Mouse (Mus musculus): ENCODE measurements around the gene 4930503E14Rik.
"Not testable (repeated sequence)": the region's sequence is repeated elsewhere in the genome, so short reads cannot be mapped to it uniquely, and the experiment has no call there.

4930503E14Rik gene

DNA sequence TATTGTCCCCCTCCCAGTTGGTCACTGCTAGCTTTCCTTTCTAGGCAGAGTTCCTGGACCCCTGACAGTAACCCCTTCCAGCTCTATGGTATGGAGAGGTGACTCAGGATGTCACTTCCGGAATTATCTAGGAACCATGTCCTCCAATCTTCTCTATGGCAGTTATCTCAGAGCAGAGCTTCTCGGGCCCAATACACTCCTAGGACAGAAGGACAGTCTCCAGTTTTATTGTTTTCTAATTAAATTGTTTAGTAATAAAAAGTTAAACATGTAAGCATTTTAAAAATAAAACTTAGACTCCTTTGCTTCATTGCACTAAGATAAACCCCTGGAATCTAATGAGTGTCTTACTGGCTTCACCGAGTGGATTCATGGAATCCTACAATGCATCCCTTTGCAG lies at the start of gene 4930503E14Rik:
4930503E14Rik (minus strand) TSS at position 101 of the 400 bp plus-strand sequence.
- not testable (repeated sequence) for DNase-seq (ENCODE audit: low spot score)

- no peak for DNase-seq (ENCODE audit: low spot score)
These were observed 35.0 kb upstream of the 4930503E14Rik start for GRCm38 (mm10) chr14:44248039-44248438.

DNA sequence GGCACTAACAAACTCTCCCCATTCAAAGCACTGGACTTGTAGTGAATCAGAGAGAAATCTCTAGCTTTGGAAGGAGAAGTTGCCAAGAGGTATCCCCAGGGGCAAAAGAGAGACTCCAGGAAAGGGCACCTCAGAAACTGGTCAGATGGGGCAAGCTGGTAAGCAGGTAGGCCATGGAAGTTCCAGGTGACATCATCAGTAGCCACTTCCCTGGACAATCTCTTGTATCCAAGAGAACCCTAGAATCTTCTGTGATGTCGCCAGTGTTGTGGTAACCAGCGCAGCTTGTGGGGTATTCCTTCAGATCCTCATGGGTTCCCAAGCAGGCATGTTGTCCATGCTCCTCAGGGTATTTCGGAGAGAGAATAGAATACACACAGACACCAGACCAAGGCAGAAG lies 15.7 kb downstream of the 4930503E14Rik start, which contains the start of gene Gm8212:
Gm8212 (plus strand) TSS at position 301 of the 400 bp plus-strand sequence.
- DNase-seq (ENCODE audit: low spot score): not testable (repeated sequence)

GRCm38 (mm10) chr14:44123551-44123950 lies 89.5 kb downstream of the 4930503E14Rik start, which contains the start of gene Gm3327:
Gene Gm3327 (plus strand): TSS chr14:44123851.
- not testable (repeated sequence) for DNase-seq (ENCODE audit: low spot score)

Data from testis, postnatal 14 days (tissue).